Mouse (Mus musculus) CD4-positive, CD25-positive, alpha-beta regulatory T cell, adult 2 months (primary cell): ENCODE data around the gene Arid5a.

Experiments used
- DNase-seq: peaks from one replicate; pipeline ENCODE4 v3.0.0-alpha.2; 2012; ENCODE audit warnings: low read depth, low spot score

The Arid5a gene

GRCm38 (mm10) chr1:36325900-36326321, 18.4 kb downstream of the Arid5a start:
- no peak for DNase-seq

DNA sequence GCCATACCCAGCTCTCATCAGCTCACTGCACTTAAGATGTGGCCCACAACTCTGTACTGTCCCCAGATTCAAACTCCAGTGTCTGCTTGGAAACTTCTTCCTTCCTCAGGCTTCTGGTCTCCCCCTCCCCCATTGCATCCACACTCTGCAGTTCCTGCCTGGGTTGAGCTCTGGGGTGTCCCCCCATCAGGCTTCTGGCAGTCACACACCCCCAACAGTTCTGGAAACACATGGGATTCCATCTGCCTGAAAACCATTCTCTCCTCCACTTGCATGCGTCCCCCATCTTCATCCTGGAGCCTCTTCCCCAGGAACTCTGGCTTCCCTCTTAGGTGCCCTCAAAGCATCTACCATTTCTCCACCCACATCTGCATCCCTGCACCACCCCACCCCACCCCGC, 19.3 kb downstream of the Arid5a start:
- no peak for DNase-seq

GRCm38 (mm10) chr1:36331743-36332142, 24.2 kb downstream of the Arid5a start:
- DNase-seq: no peak

DNA sequence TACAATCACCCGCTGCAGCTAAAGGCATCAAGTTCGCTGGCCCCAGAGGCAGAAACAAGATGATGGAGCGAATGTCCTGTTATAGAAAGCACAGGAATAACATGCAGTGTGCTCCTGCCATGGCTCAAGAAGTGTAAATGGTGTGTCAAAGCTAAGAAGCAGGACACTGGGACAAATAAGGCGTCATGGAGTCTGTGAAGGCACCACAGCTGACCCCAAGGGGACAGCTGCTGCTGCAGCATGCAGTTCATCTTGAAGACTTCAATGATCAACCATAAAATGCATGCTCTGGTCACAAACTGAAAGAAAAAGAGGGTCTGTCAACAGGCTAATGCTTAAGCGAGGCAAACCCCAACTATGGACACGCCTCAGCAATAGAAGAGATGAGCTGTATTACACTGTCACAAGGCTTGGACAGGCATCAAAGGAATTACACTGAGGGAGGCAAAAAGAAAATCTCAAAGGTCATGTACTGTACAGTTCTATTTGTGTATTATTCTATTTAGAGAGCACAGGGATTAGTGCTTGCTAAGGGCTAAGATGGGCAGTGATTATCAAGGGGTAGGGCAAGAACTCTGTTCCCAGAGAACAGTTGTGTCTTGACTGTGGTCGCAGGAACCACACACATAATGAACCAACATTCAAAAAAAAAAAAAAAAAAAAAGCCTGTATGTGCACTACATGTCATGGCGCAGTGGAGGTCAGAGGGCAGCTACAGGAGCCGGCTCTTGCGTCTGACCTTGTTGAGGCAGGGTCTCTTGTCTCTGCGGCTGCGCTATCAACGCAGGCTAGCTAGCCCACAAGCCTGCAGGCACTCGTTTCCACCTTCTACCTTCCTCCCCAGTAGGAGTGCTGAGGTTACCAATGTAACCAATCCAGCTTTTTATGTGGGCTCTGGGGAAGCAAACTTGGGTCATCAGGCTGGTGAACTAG, 25.7 kb downstream of the Arid5a start:
- DNase-seq: no peak

GRCm38 (mm10) chr1:36342547-36342946, 35.0 kb downstream of the Arid5a start:
- DNase-seq: no peak

DNA sequence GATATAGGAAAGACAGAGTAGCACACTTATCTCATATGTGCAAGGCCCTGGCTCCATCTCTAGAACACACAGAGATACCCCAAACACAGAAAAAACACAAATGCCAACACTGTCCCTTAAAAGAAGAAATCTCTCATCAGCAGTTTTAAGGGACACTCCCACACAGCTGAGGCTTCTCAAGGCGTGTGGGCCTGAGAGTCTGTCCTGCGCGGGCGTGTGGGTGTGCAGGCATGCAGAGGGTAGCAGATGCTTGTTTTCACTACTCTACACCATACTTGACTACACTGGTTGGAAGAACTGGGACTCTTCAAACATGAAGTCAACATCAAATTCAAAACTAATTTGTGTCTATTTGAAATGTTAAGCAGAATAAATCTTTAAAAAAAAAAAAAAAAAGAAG, 44.8 kb downstream of the Arid5a start:
- DNase-seq: no peak

DNA sequence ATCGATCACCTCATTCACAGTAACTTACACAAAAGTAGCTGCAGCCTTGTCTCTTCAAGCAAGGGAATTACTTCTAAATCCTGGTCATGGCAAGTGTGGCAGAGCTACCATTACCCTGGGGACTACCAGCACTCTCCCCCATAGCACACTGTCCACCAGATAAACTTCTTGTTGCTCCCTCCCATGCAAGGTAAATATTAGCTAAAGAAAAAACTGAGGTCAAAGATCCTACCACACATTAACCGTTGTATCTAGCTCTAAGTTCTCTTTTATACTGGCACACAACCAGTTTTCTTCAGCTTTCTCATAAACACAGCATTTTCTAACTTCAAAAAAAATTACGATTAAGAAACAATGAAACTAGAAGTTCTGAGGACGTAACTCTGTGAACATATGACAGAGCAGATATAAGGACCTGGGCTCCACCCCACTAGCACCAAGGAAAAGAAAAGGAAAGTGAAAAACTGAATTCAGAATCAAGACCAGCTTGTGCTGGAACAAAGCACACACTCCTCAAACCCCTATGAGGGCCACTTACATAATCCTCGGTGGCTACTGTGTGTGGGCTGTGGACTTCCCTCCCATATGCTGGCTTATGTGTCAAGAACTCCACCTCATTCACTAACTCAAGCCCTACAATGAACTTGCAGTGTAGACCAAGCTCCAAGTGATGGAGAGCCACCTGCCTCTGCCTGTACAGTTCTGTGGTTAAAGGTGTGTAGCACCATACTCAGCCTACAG, 49.6 kb downstream of the Arid5a start:
- DNase-seq: no peak

GRCm38 (mm10) chr1:36367698-36368097, 60.2 kb downstream of the Arid5a start:
- DNase-seq: no peak

- peak; percentile 64 for DNase-seq
These were observed 60.8 kb downstream of the Arid5a start for GRCm38 (mm10) chr1:36368112-36368968.

GRCm38 (mm10) chr1:36368969-36369645, 61.6 kb downstream of the Arid5a start, which contains the start of gene Kansl3:
Gene Kansl3 (minus strand): TSS chr1:36369181.
- peak; percentile 95 for DNase-seq

- no peak for DNase-seq
These were observed 63.4 kb downstream of the Arid5a start for GRCm38 (mm10) chr1:36370918-36371317.

DNA sequence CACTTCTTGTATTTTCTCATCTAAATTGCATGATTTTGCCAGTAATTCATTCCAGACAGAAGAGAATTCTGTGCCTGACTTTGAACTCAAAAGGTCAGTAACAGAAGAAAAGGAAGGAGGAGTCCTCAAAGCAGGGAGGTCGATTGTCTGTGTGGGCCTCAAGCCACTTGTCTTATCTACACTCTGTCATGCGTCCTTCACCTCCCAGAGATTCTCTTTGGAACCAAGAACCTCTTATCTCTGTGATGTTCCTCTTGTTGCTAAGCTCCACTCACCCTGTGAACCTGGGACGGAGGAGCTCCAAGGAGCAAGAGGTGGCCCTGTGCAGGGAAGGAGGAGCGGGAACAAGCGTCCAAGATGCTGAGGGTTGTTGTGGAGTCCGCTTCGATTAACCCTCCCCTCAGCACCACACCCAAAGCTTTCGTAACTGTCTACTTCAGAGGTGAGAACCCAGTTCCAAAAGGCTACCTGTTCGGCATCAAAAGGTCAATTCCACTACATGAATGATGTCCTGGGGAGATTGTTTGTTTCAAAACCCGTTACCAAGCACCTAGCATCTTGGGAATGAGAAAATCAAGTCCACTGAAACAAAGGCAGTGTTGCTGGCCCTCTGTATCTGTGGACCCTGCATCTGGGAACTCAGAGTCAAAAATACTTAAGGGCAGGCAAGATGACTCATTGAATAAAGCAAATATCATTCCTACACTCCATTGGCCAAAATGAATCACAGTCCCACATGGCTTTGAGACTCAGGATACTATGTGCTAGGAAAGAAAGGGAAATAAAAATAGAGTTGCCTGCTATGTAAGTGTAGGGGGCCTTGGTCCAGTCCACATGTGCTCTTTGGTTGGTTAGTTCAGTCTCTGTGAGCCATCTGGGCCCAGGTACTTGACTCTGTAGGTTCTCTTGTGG, 64.7 kb downstream of the Arid5a start, which contains the start of gene Fer1l5:
Fer1l5 (plus strand) TSS at position 358 of the 912 bp plus-strand sequence.
- DNase-seq: no peak
